Mouse (Mus musculus) spleen, postnatal 4 days (tissue): Measurements from ENCODE around the gene H2-Eb1.

Experiments used
- DNase-seq, 2 experiments: peaks; one replicate each; pipeline ENCODE4 v3.0.0; 2022; ENCODE audit warnings: low spot score in 2 of 2

The H2-Eb1 gene

DNA sequence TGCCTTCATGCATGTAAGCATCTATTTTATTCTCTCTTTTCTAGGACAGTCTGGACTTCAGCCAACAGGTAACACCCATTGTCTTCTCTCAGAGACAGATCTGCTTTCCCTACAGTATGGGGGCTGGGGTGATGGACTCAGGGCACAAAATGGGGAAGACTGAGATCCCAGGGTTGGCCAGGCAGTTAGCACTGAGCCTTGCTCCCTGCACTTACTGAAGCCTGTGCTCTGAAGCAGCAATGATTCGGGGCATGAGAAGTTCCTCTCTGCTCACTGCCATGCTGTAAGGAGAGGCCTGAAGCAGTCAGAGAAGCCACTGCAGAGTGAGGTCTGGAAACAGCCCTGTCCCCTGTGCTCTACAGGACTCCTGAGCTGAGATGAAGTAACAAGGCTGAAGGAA is 9.8 kb downstream of the H2-Eb1 start:
- peak in 1 of 2 experiments; percentile 41 for DNase-seq

DNA sequence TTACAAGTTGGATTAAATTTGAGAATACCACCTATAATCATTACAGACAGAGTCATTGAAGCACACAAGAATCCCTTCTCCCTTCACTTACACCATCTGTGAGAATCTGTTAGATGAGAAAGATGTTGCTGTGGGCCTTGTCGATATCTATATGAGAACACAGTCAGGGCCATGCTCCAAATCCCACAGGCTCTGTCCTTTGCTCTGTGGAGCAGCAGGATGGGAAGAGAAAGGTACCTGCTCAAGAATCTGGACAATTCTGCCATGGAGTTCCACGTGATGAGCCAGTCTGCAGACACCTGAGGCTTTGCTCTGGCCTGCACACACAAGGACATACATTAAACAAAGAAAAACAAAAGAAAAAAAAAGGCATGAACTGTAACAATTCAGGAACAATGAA is 11.0 kb downstream of the H2-Eb1 start:
- peak in 1 of 2 experiments; percentile 28 for DNase-seq

DNA sequence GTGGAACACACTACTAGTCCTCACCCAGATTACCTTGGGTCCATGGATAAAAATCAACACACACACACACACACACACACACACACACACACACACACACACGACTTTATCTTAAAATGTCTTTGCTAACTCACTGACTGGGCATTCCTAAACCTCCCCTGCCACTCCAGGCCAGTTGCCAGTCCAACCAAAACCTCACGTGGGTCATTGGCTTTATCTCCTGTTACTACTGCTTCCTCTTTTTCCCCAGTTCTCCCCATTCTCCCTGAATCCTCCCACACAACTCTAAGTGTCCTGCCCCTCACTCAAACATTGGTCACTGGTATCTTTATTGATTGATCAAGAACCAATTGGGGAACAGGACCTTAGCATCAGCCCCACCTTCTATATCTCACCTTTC is 11.6 kb downstream of the H2-Eb1 start:
- DNase-seq, result no peak

DNA sequence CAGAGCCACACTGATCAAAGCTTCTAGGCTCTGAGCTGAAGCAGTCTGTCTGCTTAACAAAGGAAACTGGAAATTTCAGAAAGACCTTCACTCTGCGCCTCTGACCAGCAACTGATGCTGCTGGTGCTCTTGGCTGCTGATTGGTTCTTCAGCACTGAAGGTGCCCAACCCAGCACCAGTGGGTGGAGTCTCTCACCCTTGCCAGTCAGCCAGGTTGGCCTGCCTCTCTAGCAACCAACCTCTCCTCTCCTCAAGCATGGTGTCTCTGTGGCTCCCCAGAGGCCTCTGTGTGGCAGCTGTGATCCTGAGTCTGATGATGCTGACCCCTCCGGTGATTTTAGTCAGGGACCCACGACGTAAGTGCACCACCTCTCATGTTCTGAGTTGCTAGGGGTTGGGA is 19.8 kb downstream of the H2-Eb1 start, which contains the start of gene H2-Eb2:
Gene H2-Eb2 (plus strand): TSS at position 230 of the 400 bp plus-strand sequence.
- peak in 1 of 2 experiments; percentile 58 for DNase-seq

DNA sequence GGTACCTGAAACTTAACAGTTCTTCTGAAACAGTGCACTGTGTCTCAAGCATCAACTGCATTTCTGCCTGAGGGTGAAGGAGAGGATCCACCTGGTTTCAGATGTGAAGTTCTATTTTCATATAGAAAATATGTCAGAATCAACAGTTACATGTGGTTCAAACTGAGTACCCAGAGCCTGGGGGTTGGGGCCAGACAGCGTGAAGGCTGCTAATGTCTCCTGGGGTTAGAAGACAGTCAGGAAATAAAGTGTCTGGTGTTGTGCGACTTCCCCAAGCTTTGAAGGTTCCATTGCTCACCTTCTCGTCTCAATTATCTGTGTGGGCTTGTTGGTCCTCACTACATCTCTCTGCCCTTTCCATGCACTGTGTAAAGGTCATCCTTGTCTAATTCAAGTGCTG is 20.7 kb downstream of the H2-Eb1 start:
- DNase-seq, result no peak

DNA sequence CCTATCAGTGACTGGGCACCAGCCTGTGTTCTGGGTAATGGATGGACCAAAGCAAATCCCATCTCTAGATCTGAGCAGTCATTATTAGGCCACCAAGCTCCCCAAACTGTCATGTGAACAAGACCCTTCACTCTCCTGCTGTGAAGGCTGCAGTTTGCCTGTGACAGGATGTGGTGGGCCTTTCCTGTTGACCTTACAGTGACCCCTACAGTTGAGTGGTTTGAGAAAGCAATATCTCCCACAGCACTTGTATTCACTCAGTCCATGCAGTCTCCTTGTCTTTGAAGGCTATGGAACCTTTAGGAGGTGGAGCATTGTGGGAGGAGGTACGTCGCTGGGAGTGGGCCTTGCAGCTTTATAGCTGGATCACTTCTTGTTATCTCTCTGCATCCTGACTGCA is 24.1 kb downstream of the H2-Eb1 start:
- DNase-seq, result no peak

DNA sequence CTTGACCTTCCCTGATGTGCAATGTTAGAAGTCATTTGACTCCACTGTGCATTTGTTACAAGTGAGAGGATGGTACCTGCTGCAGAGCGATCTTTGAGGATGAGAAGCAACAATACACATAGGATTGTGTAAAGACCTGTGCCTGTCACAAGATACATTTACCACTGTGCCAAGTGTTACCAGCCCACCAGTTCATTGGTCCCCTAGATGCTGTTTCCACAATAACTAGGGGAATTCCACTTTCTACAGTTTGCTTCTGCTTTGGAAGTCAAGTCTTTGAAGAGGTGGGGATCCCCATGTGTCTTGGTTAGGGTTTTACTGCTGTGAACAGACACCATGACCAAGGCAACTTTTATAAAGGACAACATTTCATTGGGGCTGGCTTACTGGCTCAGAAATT is 25.5 kb downstream of the H2-Eb1 start:
- no peak for DNase-seq

DNA sequence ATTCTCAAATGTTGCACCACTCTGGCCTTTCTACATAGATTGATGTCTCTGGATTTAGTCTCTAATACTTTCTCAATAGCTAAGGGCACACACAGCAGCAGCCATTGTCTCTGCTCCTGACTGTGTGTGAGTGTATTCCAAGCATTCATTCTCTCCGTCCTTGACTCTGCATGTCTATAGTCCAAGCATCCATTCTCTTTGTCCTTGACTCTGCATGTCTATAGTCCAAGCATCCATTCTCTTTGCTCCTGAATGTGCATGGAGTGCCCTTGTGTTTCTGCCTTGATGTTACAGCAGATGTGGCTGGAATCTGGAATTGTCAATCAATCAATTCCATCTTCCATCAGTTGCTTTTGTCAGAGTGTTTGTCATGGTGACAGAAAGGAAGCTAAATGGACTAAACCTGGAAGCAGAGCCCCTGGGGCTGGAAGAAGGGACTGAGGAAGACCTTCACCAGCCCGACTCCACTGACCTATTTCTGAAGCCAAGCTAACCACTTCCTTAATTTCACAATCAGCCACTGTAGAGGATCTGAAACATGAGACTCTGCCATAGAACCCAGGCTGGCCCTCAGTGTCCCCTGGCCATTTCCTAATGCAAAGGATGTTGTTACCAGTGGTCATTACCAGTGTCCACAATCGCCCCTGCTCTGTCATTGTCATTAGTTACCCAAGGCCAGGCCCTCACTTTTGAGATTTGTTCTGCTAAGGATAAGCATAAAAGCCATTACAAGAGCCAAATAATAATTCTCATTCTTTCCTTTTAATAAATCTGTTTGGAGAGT is 35.1 kb downstream of the H2-Eb1 start:
- DNase-seq, result peak in 1 of 2 experiments; percentile 60

DNA sequence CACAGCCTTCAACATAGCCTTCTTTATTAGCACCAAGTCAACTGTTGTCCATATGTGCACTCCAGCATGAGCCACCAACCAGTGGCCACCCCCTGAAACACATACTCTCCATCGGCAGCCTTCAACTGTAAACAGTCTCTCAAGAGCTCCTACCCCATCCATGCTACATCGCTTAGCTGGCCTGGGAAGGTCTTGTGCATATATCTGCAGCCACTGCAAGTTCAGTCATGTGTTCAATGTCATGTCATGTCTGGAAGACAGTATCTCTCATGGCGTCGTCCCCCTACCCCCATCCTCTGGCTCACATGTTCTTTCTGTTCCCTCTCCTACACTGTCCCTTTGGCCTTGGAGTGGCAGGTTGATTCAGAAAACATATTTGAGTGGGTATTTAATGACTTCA is 39.2 kb downstream of the H2-Eb1 start:
- DNase-seq, result no peak

DNA sequence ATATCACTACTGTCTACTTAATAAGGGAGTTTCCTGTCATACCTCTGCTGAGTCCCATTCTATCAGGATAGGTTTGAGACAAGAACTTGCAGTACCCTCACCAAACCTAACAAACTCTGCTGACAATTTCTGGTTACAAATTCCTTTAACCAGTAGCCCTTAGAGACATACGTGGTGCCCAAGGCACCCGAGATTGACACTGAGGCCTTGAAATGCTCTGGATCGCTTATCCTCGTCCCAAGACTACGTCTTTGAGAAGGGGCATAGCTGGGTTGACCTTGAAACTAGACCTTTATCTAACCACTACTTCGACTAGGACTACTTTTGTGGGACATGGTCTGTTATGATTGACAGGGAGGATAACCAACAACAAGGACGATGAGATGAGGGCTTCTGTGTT is 39.8 kb downstream of the H2-Eb1 start:
- no peak for DNase-seq

DNA sequence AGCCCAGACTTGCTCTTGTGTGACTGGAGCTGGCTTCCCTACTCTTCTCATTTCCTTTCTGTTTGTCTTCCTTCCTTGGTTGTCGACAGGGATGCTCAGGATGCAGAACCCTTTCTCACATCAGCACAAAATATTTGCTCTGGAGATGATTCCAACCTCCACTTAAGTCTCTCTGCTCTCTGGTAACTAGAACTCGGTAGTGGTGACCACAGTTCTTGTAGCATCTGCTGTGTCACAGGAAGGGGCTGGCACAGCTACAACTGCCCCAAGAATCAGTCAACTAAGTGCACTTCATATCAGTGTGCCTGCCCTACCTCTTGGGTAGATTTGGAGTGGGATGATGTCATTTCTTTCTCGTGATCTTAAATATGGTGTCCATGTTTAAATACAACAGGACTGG is 40.4 kb downstream of the H2-Eb1 start:
- DNase-seq, result no peak

DNA sequence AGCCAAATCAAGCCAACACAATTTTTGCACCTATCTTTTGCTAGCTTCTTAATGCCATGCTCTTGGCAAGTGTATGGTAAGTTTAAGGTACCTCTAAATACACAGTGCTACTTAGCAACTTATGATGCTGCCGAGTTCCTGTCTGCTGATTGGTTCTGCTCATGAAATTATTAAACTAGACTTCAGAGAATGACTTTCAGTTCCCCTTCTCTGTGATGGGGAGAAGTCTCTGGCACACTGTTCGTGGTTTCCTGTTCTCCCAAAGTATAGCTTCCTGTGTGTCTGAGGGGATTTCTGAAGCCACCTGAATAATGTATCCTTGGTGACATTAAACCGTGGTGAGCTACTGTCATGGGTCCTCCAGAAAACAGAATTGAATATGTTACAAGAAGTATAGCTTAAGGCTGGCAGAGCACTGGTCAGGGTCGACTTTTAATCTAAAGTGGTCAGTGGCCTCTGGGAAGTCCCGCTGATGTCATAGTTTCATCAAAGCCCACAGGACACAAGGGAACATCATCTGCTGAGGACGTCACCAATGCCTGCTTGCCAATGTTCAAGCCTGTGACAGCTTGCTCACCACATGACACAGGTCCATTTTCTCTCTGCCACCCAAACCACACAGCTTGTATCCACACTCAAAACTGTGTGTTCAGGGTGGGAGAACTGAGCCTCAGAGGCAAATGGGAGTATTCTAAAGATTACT is 42.1 kb downstream of the H2-Eb1 start:
- DNase-seq, result peak; percentile 76 to 81

DNA sequence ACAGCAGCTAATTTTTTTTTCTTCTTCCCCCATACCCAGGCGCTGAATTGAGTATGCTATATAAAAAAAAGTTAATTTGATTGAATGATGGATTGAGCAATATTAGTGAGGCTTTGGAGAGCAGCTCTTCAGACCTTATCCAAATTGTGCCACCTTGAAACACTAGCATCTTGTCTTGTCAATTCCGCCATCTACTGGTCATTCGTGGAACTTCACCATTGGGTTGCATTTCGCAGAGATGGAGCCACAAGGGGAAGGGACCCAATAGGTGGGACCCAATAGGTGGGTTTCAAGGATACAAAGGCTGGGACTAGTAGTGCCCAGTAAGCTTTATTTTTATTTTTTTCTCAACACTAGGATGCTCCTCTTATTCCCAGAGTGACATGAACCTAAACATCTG is 43.8 kb downstream of the H2-Eb1 start:
- DNase-seq, result peak; percentile 80 to 94

DNA sequence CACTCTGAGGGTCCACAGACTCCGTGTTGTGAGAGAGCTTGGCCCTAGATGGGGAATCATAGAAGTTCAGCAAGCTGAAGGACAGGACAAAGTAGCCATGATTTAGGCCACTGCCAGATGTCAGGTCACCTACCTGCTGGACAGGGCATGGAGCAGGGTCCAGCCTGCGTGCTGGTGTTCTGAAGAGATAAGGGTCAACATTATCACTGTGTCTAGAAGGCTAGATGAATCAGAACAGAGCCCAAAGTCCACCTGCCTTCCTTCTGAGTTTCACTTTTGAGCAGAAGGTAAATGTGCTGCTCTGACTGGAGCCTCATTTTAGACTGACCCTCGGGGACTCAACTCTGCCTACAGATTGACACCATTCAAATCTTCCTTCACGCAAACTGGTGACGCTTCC is 48.9 kb downstream of the H2-Eb1 start, which contains the start of gene Btnl2:
Gene Btnl2 (plus strand): TSS at position 284 of the 400 bp plus-strand sequence.
- DNase-seq, result no peak

DNA sequence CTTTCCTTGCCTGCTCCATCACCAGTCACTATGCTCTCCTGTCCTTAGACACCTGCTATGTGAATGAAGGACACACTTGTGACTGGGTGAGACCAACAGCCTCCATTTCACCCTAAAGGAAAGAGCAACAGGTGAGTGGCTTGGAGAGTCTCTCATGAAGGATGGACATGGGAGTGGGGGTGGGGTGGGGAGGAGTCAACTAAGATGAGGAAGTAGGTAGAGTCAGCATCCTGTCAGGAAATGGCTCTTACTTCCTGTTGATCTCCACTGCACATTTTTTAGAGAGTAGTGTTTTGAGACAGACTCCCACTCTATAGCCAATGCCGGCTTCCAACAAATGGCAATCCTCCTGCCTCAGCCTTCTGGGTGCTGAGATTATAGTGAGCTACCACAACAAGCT is 49.3 kb downstream of the H2-Eb1 start:
- peak; percentile 38 to 74 for DNase-seq

DNA sequence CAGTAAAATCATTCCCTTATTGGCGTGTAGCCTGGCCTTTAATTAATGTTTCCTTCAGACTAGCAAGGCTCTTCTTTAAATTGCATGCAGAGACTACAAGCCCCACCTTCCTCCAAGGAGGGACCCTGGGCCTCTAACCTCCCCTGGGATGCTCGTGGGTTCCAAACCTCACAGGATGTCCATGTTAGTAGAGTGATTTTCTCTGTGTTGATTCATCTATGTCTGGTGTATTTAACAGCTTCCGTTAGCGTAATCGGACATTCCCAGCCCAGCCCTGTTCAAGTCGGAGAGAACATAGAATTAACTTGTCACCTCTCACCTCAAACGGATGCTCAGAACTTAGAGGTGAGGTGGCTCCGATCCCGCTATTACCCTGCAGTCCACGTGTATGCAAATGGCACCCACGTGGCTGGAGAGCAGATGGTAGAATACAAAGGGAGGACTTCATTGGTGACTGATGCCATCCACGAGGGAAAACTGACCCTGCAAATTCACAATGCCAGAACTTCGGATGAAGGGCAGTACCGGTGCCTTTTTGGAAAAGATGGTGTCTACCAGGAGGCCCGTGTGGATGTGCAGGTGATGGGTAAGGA is 57.4 kb downstream of the H2-Eb1 start:
- DNase-seq, result no peak

DNA sequence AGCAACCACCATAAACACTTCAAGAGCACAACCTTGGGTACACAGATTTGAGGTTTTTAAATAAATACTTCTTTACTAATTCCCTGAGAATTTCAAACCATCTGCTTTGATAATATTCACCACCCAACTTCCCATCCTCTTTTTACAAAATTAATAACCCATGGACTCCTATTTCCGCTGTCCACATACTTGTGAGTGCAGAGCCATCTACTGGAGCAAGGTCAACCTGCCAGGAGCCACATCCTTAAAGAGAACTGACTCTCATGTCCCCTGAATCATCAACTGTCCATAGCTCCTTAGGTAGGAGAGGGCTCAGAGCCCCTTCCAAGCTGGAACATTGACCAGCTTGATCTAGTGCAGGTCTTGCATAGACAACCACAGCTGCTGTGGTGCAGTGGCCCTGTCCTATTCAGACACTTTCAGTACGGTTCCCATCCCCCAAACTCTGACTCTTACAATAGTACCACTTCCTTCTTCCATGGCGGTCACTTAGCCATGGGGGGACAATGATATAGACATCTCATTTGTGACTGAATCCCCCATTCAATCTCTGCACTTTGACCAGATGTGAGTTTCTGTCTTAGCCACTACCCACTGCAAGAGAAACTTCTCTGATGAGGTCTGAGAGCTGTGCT is 58.1 kb downstream of the H2-Eb1 start:
- DNase-seq, result no peak

DNA sequence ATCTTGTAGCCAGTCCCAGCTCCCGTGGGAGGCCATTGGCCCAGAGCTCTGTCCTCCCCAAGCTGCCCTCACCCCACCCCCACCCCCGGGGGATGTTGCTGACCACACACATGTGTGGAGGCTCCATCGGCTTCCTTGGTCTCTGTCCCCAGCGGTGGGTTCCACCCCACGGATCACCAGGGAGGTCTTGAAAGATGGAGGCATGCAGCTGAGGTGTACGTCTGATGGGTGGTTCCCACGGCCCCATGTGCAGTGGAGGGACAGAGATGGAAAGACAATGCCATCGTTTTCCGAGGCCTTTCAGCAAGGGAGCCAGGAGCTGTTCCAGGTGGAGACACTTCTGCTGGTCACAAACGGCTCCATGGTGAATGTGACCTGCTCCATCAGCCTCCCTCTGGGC is 59.4 kb downstream of the H2-Eb1 start:
- no peak for DNase-seq
